Mouse (Mus musculus): ENCODE measurements around the gene Pros1. TPM values are rescaled to one million over a fixed set of nuclear protein-coding genes. Genes with fewer than 3 reads are reported as not detected.
A peak's percentile ranks its signal among the peaks of the same experiment; 100 is the strongest.

Gene Pros1
- polyA plus RNA-seq, 1 experiment from 2014 or later: 12.6 TPM

DNA sequence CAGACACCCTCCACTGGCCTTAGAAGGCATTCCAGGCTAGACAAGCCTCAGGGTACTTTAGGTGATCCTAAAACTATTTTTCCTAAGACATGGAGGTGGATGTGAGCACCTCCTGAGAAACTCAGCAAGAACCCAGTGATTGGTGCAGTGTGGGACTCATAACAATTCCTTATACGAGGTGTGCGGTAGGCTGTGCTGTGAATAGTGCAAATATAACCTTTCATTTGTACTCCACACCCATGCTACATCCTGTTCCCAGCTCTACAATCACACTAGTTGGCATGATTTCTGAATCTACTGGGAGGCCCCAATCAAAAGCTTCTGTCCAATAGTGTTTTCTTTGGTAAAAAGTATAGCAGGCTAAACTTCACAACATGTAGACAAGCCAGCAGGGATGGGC lies 22.1 kb upstream of the Pros1 start:
- H3K27ac ChIP-seq (ENCODE audit: low read length): no peak overlapping the region
- H3K9ac ChIP-seq (ENCODE audit: low read depth, low read length): no peak overlapping the region
- WGBS (ENCODE audit: insufficient replicate concordance): 77% methylated on average over 2 of the region's 2 CpGs
- no peaks in the 10 kb centered on the region for H3K36me3 ChIP-seq (ENCODE audit: control insufficient read depth, insufficient read depth)
- peaks cover 8% of the 10 kb centered on the region for H3K4me1 ChIP-seq (ENCODE audit: control insufficient read depth, low read depth, low read length)
- H3K4me3 ChIP-seq (ENCODE audit: low read depth, low read length): no peak overlapping the region
- no peak overlapping the region for H3K4me2 ChIP-seq (ENCODE audit: low read depth, low read length)
- H3K27me3 ChIP-seq (ENCODE audit: control insufficient read depth, insufficient read depth, low read depth, low read length): no peaks in the 10 kb centered on the region
- no peaks in the 10 kb centered on the region for H3K9me3 ChIP-seq (replicated peaks; ENCODE audit: control insufficient read depth, low read length)
- no peak for ATAC-seq (ENCODE audit: low read depth)

DNA sequence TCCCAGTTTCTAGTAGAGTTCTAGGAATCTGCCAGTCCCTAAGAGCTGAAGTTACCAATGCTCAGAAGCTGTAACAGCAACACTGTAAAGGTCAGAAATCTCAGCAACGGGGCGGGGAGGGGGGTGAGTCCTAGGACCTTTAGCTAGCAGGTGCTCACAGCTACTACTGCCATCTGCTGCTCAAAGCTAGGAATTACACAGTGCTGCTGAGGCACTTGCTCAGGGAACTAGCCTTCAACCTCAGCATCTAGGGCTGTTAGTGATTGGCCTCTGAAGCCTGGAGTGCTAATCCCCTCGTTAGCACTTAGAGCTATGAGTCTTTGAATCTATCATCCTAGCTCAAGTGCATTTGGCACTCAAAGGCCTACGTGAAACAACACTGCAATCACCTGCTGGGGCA lies 21.6 kb upstream of the Pros1 start:
- no peak overlapping the region for H3K9ac ChIP-seq (ENCODE audit: low read depth, low read length)
- no peaks in the 10 kb centered on the region for H3K9me3 ChIP-seq (replicated peaks; ENCODE audit: control insufficient read depth, low read length)
- no peak overlapping the region for H3K4me2 ChIP-seq (ENCODE audit: low read depth, low read length)
- ATAC-seq (ENCODE audit: low read depth): no peak
- 16% methylated on average over 4 of the region's 4 CpGs for WGBS (ENCODE audit: insufficient replicate concordance)
- no peaks in the 10 kb centered on the region for H3K36me3 ChIP-seq (ENCODE audit: control insufficient read depth, insufficient read depth)
- H3K4me1 ChIP-seq (ENCODE audit: control insufficient read depth, low read depth, low read length): peaks cover 8% of the 10 kb centered on the region
- H3K4me3 ChIP-seq (ENCODE audit: low read depth, low read length): no peak overlapping the region
- H3K27ac ChIP-seq (ENCODE audit: low read length): no peak overlapping the region
- H3K27me3 ChIP-seq (ENCODE audit: control insufficient read depth, insufficient read depth, low read depth, low read length): no peaks in the 10 kb centered on the region

DNA sequence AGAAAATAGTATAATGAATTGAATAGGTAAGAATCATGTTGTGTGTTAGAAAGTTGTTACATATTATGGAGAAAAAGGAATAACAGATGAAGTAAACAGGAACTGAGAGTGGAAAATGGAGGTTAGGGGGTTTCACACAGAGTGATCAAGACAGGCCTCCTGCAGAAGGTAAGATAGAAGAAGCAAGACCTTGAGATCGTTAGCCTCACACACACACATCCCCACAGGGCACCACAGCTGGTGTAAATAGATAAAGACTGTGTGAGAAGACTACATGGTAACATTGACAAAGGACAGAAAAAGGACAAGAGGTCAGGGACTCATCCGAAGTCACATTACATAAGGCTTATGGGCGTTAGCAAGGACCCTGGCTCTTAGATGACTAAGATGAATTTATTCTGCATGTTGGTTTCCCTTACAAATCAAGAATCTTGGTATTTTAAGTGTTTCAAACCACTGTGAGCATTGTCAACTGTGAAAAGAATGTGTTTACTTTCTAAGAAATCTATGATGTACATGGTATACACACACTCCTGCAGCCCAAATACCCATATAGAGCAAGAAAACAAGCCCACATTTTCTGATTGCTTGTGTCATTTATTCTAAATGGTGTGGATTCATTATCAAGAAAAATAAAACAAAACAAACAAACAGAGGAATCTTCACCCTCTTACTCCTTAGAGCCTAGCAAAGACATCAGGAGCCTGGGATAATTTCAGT lies 19.9 kb upstream of the Pros1 start:
- 10% methylated on average over 3 of the region's 3 CpGs for WGBS (ENCODE audit: insufficient replicate concordance)
- H3K9me3 ChIP-seq (replicated peaks; ENCODE audit: control insufficient read depth, low read length): no peaks in the 10 kb centered on the region
- H3K4me1 ChIP-seq (ENCODE audit: control insufficient read depth, low read depth, low read length): peaks cover 8% of the 10 kb centered on the region
- no peak overlapping the region for H3K4me2 ChIP-seq (ENCODE audit: low read depth, low read length)
- H3K4me3 ChIP-seq (ENCODE audit: low read depth, low read length): no peak overlapping the region
- H3K27me3 ChIP-seq (ENCODE audit: control insufficient read depth, insufficient read depth, low read depth, low read length): no peaks in the 10 kb centered on the region
- peak overlapping the region; percentile 59 for H3K27ac ChIP-seq (ENCODE audit: low read length)
- ATAC-seq (ENCODE audit: low read depth): peak; percentile 97
- no peak overlapping the region for H3K9ac ChIP-seq (ENCODE audit: low read depth, low read length)
- H3K36me3 ChIP-seq (ENCODE audit: control insufficient read depth, insufficient read depth): no peaks in the 10 kb centered on the region

DNA sequence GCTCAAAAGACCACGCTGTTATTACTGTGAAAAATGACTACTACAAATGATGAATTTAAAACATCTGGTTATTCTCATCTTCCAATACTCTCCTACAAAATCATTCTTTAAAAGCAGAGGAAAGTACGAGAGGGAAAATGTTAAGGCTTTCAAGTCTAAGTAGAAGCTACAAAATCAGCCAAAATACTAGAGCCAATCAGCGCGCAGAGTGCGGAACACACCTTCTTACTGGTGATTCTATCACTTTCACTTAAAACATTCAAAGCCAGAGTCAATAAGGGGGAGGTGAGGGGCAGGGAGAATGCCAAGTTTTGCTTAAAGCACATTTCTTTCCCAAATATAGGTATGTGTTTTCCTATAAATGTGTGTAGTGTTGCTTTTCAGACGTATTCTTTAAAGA lies 8.8 kb upstream of the Pros1 start:
- no peak overlapping the region for H3K4me2 ChIP-seq (ENCODE audit: low read depth, low read length)
- H3K9ac ChIP-seq (ENCODE audit: low read depth, low read length): no peak overlapping the region
- ATAC-seq (ENCODE audit: low read depth): no peak
- no peaks in the 10 kb centered on the region for H3K9me3 ChIP-seq (replicated peaks; ENCODE audit: control insufficient read depth, low read length)
- WGBS (ENCODE audit: insufficient replicate concordance): 76% methylated on average over 6 of the region's 6 CpGs
- H3K4me3 ChIP-seq (ENCODE audit: low read depth, low read length): no peak overlapping the region
- no peaks in the 10 kb centered on the region for H3K36me3 ChIP-seq (ENCODE audit: control insufficient read depth, insufficient read depth)
- H3K27me3 ChIP-seq (ENCODE audit: control insufficient read depth, insufficient read depth, low read depth, low read length): no peaks in the 10 kb centered on the region
- no peak overlapping the region for H3K27ac ChIP-seq (ENCODE audit: low read length)
- peaks cover 9% of the 10 kb centered on the region for H3K4me1 ChIP-seq (ENCODE audit: control insufficient read depth, low read depth, low read length)

DNA sequence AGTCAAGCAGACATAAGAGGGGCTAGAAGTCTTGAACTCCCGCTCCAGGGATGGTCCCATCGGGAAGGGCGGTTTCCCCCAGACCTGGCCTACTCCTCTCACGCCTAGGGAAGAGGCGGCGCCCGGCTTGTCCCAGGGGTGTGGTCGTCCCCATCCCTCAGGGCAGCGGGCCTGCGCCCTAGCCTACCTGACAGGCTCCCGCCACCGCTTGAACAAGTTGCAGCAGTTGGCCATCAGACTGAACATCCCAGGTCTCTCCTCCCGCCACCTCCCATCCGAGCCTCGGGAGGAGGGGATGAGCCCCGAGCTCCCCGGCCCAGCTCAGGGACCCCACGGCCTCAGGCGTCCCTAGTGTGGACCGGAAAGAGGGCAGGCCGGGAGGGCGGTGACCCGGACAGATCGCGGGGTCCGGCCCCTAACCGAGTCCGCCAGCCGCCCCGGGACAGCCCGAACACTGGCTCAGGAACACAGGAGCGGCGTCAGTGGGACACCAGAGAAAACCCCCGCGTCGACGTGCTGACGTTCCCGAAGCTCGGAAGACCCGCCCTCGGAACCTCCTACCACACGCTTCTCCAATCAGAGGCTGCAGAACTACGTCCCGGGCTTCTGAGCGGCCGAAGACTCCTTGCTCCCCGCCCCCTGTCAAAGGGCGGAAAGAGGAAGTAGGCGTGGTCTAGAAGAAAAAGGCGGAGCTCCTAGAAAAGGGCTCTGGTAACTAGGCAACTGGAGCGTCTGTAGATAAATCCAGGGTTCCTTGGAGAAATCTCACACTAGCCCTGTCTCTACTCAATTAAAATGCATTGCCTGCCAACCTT lies 7.4 kb upstream of the Pros1 start, which contains the start of gene Arl13b:
TSS of gene Arl13b (minus strand) at position 543 of the 815 bp plus-strand sequence.
- ATAC-seq (ENCODE audit: low read depth): peak; percentile 99
- no peaks in the 10 kb centered on the region for H3K27me3 ChIP-seq (ENCODE audit: control insufficient read depth, insufficient read depth, low read depth, low read length)
- peak within 1 kb of the TSS; percentile 75 for H3K4me2 ChIP-seq (ENCODE audit: low read depth, low read length)
- H3K9me3 ChIP-seq (replicated peaks; ENCODE audit: control insufficient read depth, low read length): no peaks in the 10 kb centered on the region
- no peaks in the 10 kb centered on the region for H3K36me3 ChIP-seq (ENCODE audit: control insufficient read depth, insufficient read depth)
- under 1% methylated on average over 52 of the region's 52 CpGs for WGBS (ENCODE audit: insufficient replicate concordance)
- peak within 1 kb of the TSS; percentile 90 for H3K4me3 ChIP-seq (ENCODE audit: low read depth, low read length)
- H3K4me1 ChIP-seq (ENCODE audit: control insufficient read depth, low read depth, low read length): peaks cover 9% of the 10 kb centered on the region
- peak within 1 kb of the TSS; percentile 70 for H3K27ac ChIP-seq (ENCODE audit: low read length)
- H3K9ac ChIP-seq (ENCODE audit: low read depth, low read length): peak within 1 kb of the TSS; percentile 76

DNA sequence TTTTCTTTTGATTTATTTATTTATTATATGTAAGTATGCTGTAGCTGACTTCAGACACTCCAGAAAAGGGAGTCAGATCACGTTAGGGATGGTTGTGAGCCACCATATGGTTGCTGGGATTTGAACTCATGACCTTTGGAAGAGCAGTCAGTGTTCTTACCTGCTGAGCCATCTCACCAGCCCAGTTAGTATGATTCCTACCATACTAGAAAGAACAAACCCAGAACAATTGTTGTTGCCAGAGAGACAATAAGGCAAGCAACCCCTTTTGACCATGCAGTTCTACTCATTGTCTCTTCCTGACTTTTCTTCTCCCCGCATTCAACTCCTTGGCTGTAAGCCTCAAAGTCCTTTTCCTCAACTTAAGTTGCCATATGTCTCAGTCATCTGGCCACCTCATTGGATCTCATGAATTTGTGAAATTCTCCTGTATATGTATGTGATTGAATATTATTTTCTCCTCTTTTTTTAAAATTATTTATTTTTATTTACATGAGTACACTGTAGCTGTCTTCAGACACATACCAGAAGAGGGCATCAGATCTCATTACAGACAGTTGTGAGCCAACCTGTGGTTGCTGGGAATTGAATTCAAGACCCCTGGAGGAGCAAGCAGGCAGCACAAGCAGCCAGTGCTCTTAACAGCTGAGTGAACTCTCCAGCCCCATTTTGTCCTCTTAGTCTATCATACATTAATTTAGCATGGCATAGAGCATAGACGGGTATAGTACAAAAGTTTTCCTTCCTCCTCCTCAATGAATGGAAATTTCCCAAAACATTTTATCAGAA lies 1.4 kb upstream of the Pros1 start:
- no peak for ATAC-seq (ENCODE audit: low read depth)
- Histone ChIP-seq H3K9me3 (replicated peaks; ENCODE audit: control insufficient read depth, low read length) (no peaks in the 10 kb centered on the region), H3K36me3 (ENCODE audit: control insufficient read depth, insufficient read depth) (no peaks in the 10 kb centered on the region), H3K27ac (ENCODE audit: low read length) (no peak overlapping the region), H3K4me3 (ENCODE audit: low read depth, low read length) (no peak overlapping the region), H3K9ac (ENCODE audit: low read depth, low read length) (no peak overlapping the region), H3K4me2 (ENCODE audit: low read depth, low read length) (no peak overlapping the region), H3K4me1 (ENCODE audit: control insufficient read depth, low read depth, low read length) (no peaks in the 10 kb centered on the region; the same call in 1 of the 2 replicates), H3K27me3 (ENCODE audit: control insufficient read depth, insufficient read depth, low read depth, low read length) (no peaks in the 10 kb centered on the region)
- WGBS (ENCODE audit: insufficient replicate concordance): 66% methylated on average over 3 of the region's 3 CpGs

DNA sequence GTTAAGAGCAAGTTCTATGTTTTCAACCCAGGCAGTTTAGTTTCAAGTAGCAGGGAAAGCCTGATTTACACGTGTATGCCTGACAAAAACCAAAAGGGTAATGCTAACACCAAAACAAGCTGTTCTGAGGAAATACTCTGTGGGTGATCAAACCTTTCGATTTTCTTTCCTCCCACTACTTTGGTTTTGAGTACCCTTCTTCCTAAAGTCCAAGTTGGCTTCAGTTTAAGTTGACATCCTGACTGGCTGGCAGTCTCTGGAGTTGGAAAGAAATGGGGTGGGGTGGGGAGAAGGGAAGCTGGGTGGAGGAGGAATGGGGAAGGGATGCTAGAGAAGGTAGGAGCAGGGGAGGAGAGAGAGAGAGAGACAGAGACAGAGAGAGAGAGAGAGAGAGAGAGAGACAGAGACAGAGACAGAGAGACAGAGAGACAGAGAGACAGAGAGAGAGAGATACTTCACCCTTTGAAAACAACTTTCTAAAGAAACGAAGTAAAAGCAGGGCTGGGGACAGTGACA lies 438 bp upstream of the Pros1 start:
- H3K27ac ChIP-seq (ENCODE audit: low read length): no peak overlapping the region
- peak overlapping the region; percentile 71 for H3K9ac ChIP-seq (ENCODE audit: low read depth, low read length)
- H3K4me2 ChIP-seq (ENCODE audit: low read depth, low read length): peak overlapping the region; percentile 80
- no peaks in the 10 kb centered on the region for H3K27me3 ChIP-seq (ENCODE audit: control insufficient read depth, insufficient read depth, low read depth, low read length)
- H3K4me1 ChIP-seq (ENCODE audit: control insufficient read depth, low read depth, low read length): no peaks in the 10 kb centered on the region; the same call in 1 of the 2 replicates
- no peak for ATAC-seq (ENCODE audit: low read depth)
- H3K9me3 ChIP-seq (replicated peaks; ENCODE audit: control insufficient read depth, low read length): no peaks in the 10 kb centered on the region
- no peaks in the 10 kb centered on the region for H3K36me3 ChIP-seq (ENCODE audit: control insufficient read depth, insufficient read depth)
- H3K4me3 ChIP-seq (ENCODE audit: low read depth, low read length): peak overlapping the region; percentile 67
- WGBS (ENCODE audit: insufficient replicate concordance): 10% methylated on average over 3 of the region's 3 CpGs

DNA sequence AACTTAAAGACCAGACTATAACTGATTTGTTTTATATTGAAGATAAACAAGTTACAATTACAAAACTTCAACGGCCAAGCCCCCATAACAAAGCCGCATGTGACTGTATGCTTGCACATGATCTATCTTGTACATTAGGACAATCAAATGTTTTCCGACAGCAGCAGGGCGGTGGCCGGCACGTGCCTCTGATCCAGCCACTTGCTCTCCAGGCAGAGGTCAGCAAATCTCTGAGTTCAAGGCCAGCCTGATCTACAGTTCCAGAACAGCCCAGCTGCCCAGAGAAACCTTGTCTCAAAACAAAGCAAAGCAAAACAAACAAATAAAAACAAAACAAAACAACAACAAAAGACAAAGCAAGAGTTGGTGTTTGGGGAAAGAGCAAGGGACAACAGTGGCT lies 1.3 kb downstream of the Pros1 start:
- Histone ChIP-seq H3K4me2 (ENCODE audit: low read depth, low read length) (0 out of 2 replicates have a peak overlapping the region, but pooled peaks have one; percentile 20), H3K27me3 (ENCODE audit: control insufficient read depth, insufficient read depth, low read depth, low read length) (no peaks in the 10 kb centered on the region), H3K27ac (ENCODE audit: low read length) (no peak overlapping the region), H3K36me3 (ENCODE audit: control insufficient read depth, insufficient read depth) (no peaks in the 10 kb centered on the region), H3K4me1 (ENCODE audit: control insufficient read depth, low read depth, low read length) (no peaks in the 10 kb centered on the region; the same call in 1 of the 2 replicates), H3K9me3 (replicated peaks; ENCODE audit: control insufficient read depth, low read length) (no peaks in the 10 kb centered on the region), H3K4me3 (ENCODE audit: low read depth, low read length) (no peak overlapping the region), H3K9ac (ENCODE audit: low read depth, low read length) (no peak overlapping the region)
- 52% methylated on average over 6 of the region's 6 CpGs for WGBS (ENCODE audit: insufficient replicate concordance)
- ATAC-seq (ENCODE audit: low read depth): no peak

Data from liver, embryonic 16.5 days (tissue).